Mouse (Mus musculus) testis, adult 2 months (tissue): ENCODE measurements around the gene Tbc1d21.

Experiments
- CTCF ChIP-seq: fragments of 200-500 bp; IDR thresholded peaks from 2 replicates; pipeline ENCODE4 v1.5.1; 2012; ENCODE audit warnings: low read depth, mild to moderate bottlenecking, inconsistent platforms, low read length, moderate library complexity; ENCODE audit not compliant: control insufficient read depth, insufficient read depth, insufficient replicate concordance
- POLR2A ChIP-seq: fragments of 200-500 bp; IDR thresholded peaks from 2 replicates; pipeline ENCODE4 v1.6.1; 2012; ENCODE audit warnings: low read depth, mild to moderate bottlenecking, inconsistent platforms, low read length, moderate library complexity; ENCODE audit not compliant: control insufficient read depth

DNA sequence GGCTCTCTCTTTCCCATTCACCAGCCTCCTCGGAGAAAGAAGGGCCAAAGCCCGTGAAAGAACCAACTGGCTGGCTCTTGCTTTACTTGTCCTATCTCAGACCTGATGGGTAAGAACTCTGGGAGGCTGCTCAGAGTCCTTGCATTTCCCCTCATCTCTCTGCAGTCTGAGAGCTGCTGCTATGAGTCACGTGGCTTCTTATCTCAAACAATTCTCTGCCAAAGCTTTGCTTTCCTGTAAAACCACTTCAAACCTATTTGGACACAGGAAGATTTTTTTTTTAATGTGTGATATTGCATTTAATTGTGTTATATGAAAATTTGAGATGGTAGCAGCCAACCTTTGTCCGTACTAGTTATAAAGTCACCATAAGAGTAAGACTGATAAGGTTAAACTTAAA is 34.2 kb upstream of the Tbc1d21 start:
- TF ChIP-seq CTCF: no peak
- no peak for TF ChIP-seq POLR2A
